Mouse (Mus musculus): Measurements from ENCODE around the gene Fam221b. TPM values are rescaled to one million over a fixed set of nuclear protein-coding genes. Genes with fewer than 3 reads are reported as not detected.

The Fam221b gene
- 2.8 and 3.0 TPM in 2 replicates for polyA plus RNA-seq (2014; fragmentation: Nextera tagmentation; extraction: Ambion mirVana)

GRCm38 (mm10) chr4:43668782-43669427 is at the start of gene Fam221b, which contains the start of gene Tmem8b:
Fam221b (minus strand) TSS chr4:43669145.
Tmem8b (plus strand) TSS chr4:43668971.
- DNase-seq (ENCODE audit: low spot score) (peak; percentile 94), ATAC-seq (replicated peaks; ENCODE audit: insufficient number of reproducible peaks, low FRiP score, low TSS enrichment, low read depth) (peak; percentile 92)
- H3K36me3 ChIP-seq (replicated peaks; ENCODE audit: control insufficient read depth, insufficient read depth, low read depth, low read length) = no peaks in the 10 kb centered on the region
- H3K27ac ChIP-seq (replicated peaks; ENCODE audit: low read depth, low read length) = no peak within 1 kb of the TSS; the same call in 1 of the 2 replicates
- H3K9ac ChIP-seq (replicated peaks; ENCODE audit: low read length) = peak within 1 kb of the TSS; percentile 89
- peak within 1 kb of the TSS; percentile 79 for H3K4me3 ChIP-seq (ENCODE audit: low read depth, low read length)
- H3K4me1 ChIP-seq (ENCODE audit: control insufficient read depth, insufficient read depth, low read length) = no peaks in the 10 kb centered on the region
- 2% methylated on average over 38 of the region's 41 CpGs for WGBS
- no peaks in the 10 kb centered on the region for H3K9me3 ChIP-seq (replicated peaks; ENCODE audit: control insufficient read depth, low read length)
- peak within 1 kb of the TSS; percentile 82 for H3K4me2 ChIP-seq (ENCODE audit: low read depth, low read length)
- peaks cover 6% of the 10 kb centered on the region for H3K27me3 ChIP-seq (ENCODE audit: control insufficient read depth, insufficient read depth, low read length)

DNA sequence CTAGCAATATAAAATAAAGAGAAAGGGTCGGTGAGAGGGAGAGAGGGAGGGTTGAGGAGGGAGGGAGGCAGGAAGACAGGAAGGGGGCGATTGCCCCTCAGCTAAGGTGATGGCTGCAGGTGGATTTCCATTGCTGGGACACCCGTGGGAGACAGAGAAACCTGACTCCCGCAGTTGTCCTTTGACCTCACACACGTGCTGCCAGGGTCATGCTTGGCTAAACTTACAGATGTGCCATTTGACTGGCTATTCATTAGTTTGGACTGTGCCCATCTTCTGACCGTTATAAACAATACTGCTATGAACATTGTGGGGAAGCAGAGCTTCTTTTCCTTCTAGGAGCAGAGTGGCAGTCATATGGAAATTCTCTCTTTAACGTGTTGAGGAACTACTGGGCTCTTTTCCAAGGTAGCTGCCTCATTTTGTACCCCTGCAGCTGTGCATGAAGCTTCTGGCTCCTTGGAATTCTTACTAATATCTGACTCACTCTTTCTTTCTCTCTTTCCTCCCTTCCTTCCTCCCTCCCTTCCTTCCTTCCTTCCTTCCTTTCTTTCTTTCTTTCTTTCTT is 44.8 kb upstream of the Fam221b start:
- DNase-seq (ENCODE audit: low spot score) (no peak), ATAC-seq (replicated peaks; ENCODE audit: insufficient number of reproducible peaks, low FRiP score, low TSS enrichment, low read depth) (no peak)
- no peaks in the 10 kb centered on the region for H3K36me3 ChIP-seq (replicated peaks; ENCODE audit: control insufficient read depth, insufficient read depth, low read depth, low read length)
- no peaks in the 10 kb centered on the region for H3K4me1 ChIP-seq (ENCODE audit: control insufficient read depth, insufficient read depth, low read length)
- no peaks in the 10 kb centered on the region for H3K27me3 ChIP-seq (ENCODE audit: control insufficient read depth, insufficient read depth, low read length)
- 28% methylated on average over 7 of the region's 7 CpGs for WGBS
- no peaks in the 10 kb centered on the region for H3K9me3 ChIP-seq (replicated peaks; ENCODE audit: control insufficient read depth, low read length)
- no peak overlapping the region for H3K4me2 ChIP-seq (ENCODE audit: low read depth, low read length)
- H3K4me3 ChIP-seq (ENCODE audit: low read depth, low read length) = no peak overlapping the region
- no peak overlapping the region for H3K27ac ChIP-seq (replicated peaks; ENCODE audit: low read depth, low read length)
- no peak overlapping the region for H3K9ac ChIP-seq (replicated peaks; ENCODE audit: low read length)

GRCm38 (mm10) chr4:43711821-43712220 is 42.9 kb upstream of the Fam221b start:
- no peak overlapping the region for H3K4me2 ChIP-seq (ENCODE audit: low read depth, low read length)
- H3K36me3 ChIP-seq (replicated peaks; ENCODE audit: control insufficient read depth, insufficient read depth, low read depth, low read length) = no peaks in the 10 kb centered on the region
- DNase-seq (ENCODE audit: low spot score) = peak; percentile 76
- H3K4me1 ChIP-seq (ENCODE audit: control insufficient read depth, insufficient read depth, low read length) = no peaks in the 10 kb centered on the region
- ATAC-seq (replicated peaks; ENCODE audit: insufficient number of reproducible peaks, low FRiP score, low TSS enrichment, low read depth) = no peak
- no peaks in the 10 kb centered on the region for H3K9me3 ChIP-seq (replicated peaks; ENCODE audit: control insufficient read depth, low read length)
- H3K27ac ChIP-seq (replicated peaks; ENCODE audit: low read depth, low read length) = no peak overlapping the region
- no peak overlapping the region for H3K4me3 ChIP-seq (ENCODE audit: low read depth, low read length)
- no peak overlapping the region for H3K9ac ChIP-seq (replicated peaks; ENCODE audit: low read length)
- H3K27me3 ChIP-seq (ENCODE audit: control insufficient read depth, insufficient read depth, low read length) = no peaks in the 10 kb centered on the region
- 2% methylated on average over 2 of the region's 2 CpGs for WGBS

DNA sequence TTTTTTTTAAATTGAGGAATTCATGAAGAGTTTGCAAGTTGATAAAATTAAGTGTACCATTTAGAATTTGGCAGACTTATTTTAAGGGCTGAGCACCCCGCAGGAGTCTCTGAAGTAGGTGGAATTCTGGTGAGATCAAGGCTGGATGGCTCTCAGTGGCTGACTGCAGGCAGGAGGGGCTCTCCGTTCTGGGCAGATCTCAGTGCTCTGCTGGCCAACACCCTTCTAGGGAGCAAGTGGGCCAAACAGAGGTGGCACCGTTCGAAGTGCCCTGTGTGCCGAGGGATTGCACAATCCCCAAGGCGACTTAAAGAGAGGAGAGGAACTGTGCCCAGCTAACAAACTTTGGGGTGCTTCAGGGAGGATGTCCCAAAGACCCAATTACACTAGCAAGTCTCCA is 40.9 kb upstream of the Fam221b start, which contains the start of gene Olfr71:
Gene Olfr71 (minus strand): TSS at position 387 of the 400 bp plus-strand sequence.
- Histone ChIP-seq H3K4me3 (ENCODE audit: low read depth, low read length) (no peak within 1 kb of the TSS), H3K27me3 (ENCODE audit: control insufficient read depth, insufficient read depth, low read length) (no peaks in the 10 kb centered on the region), H3K36me3 (replicated peaks; ENCODE audit: control insufficient read depth, insufficient read depth, low read depth, low read length) (no peaks in the 10 kb centered on the region), H3K4me2 (ENCODE audit: low read depth, low read length) (no peak within 1 kb of the TSS), H3K27ac (replicated peaks; ENCODE audit: low read depth, low read length) (no peak within 1 kb of the TSS), H3K9ac (replicated peaks; ENCODE audit: low read length) (no peak within 1 kb of the TSS), H3K4me1 (ENCODE audit: control insufficient read depth, insufficient read depth, low read length) (no peaks in the 10 kb centered on the region), H3K9me3 (replicated peaks; ENCODE audit: control insufficient read depth, low read length) (no peaks in the 10 kb centered on the region)
- ATAC-seq (replicated peaks; ENCODE audit: insufficient number of reproducible peaks, low FRiP score, low TSS enrichment, low read depth) = no peak
- 83% methylated on average over 6 of the region's 6 CpGs for WGBS
- DNase-seq (ENCODE audit: low spot score) = no peak

DNA sequence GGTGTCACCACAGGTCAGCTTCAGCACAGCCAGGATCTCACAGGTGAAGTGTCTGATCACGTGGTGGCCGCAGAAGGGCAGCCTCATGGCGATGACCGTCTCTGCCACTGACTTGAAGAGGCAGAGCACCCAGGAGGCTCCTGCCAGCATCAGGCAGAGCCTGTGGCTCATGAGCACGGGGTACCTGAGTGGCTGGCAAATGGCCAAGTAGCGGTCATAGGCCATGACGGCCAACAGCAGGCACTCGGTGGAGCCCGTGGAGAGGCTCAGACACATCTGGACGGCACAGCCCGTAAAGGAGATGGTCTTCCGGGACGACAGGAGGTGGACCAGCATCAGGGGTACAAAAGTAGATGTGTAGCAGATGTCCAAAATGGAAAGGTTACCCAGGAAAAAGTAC is 37.0 kb upstream of the Fam221b start:
- Histone ChIP-seq H3K4me2 (ENCODE audit: low read depth, low read length) (no peak overlapping the region), H3K36me3 (replicated peaks; ENCODE audit: control insufficient read depth, insufficient read depth, low read depth, low read length) (no peaks in the 10 kb centered on the region), H3K4me1 (ENCODE audit: control insufficient read depth, insufficient read depth, low read length) (no peaks in the 10 kb centered on the region), H3K9ac (replicated peaks; ENCODE audit: low read length) (no peak overlapping the region), H3K4me3 (ENCODE audit: low read depth, low read length) (no peak overlapping the region), H3K27ac (replicated peaks; ENCODE audit: low read depth, low read length) (no peak overlapping the region), H3K9me3 (replicated peaks; ENCODE audit: control insufficient read depth, low read length) (no peaks in the 10 kb centered on the region), H3K27me3 (ENCODE audit: control insufficient read depth, insufficient read depth, low read length) (no peaks in the 10 kb centered on the region)
- no peak for DNase-seq (ENCODE audit: low spot score)
- 86% methylated on average over 13 of the region's 13 CpGs for WGBS
- ATAC-seq (replicated peaks; ENCODE audit: insufficient number of reproducible peaks, low FRiP score, low TSS enrichment, low read depth) = no peak

GRCm38 (mm10) chr4:43703851-43704250 is 34.9 kb upstream of the Fam221b start:
- 86% methylated on average over 8 of the region's 8 CpGs for WGBS
- H3K27ac ChIP-seq (replicated peaks; ENCODE audit: low read depth, low read length) = no peak overlapping the region

GRCm38 (mm10) chr4:43703439-43703838 is 34.5 kb upstream of the Fam221b start:
- Histone ChIP-seq H3K27ac (replicated peaks; ENCODE audit: low read depth, low read length) (no peak overlapping the region), H3K9me3 (replicated peaks; ENCODE audit: control insufficient read depth, low read length) (no peaks in the 10 kb centered on the region), H3K4me3 (ENCODE audit: low read depth, low read length) (no peak overlapping the region), H3K27me3 (ENCODE audit: control insufficient read depth, insufficient read depth, low read length) (no peaks in the 10 kb centered on the region), H3K4me1 (ENCODE audit: control insufficient read depth, insufficient read depth, low read length) (no peaks in the 10 kb centered on the region), H3K36me3 (replicated peaks; ENCODE audit: control insufficient read depth, insufficient read depth, low read depth, low read length) (no peaks in the 10 kb centered on the region), H3K4me2 (ENCODE audit: low read depth, low read length) (no peak overlapping the region), H3K9ac (replicated peaks; ENCODE audit: low read length) (no peak overlapping the region)
- DNase-seq (ENCODE audit: low spot score) (no peak), ATAC-seq (replicated peaks; ENCODE audit: insufficient number of reproducible peaks, low FRiP score, low TSS enrichment, low read depth) (no peak)
- WGBS = 73% methylated on average over 6 of the region's 6 CpGs

More at GRCm38 (mm10) chr4:43703851-43704250, 34.9 kb upstream of the Fam221b start:
- no peak overlapping the region for H3K9ac ChIP-seq (replicated peaks; ENCODE audit: low read length)
- H3K4me2 ChIP-seq (ENCODE audit: low read depth, low read length) = no peak overlapping the region
- no peaks in the 10 kb centered on the region for H3K4me1 ChIP-seq (ENCODE audit: control insufficient read depth, insufficient read depth, low read length)
- H3K4me3 ChIP-seq (ENCODE audit: low read depth, low read length) = no peak overlapping the region
- DNase-seq (ENCODE audit: low spot score) = no peak
- no peaks in the 10 kb centered on the region for H3K27me3 ChIP-seq (ENCODE audit: control insufficient read depth, insufficient read depth, low read length)
- no peaks in the 10 kb centered on the region for H3K36me3 ChIP-seq (replicated peaks; ENCODE audit: control insufficient read depth, insufficient read depth, low read depth, low read length)
- no peaks in the 10 kb centered on the region for H3K9me3 ChIP-seq (replicated peaks; ENCODE audit: control insufficient read depth, low read length)
- ATAC-seq (replicated peaks; ENCODE audit: insufficient number of reproducible peaks, low FRiP score, low TSS enrichment, low read depth) = no peak

DNA sequence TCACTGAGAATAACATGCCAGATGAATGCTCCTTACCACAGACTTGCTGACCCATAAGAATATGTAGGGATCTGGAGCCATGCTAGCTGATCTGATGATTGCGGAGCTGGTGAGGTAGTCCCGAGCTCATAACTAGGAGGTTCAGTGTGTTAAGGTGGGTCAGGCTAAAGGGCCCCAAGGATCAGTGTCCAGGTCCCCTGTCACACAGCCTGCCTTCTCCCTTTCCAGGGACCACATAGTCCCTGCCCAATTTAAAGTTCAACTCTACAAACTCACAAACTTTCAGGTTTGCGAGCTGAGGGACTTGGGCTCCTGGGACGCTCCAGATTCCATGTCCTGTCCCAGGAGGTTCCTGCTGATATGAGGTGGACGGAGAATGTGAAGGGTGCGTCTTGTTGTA is 31.8 kb upstream of the Fam221b start, which contains the start of gene Olfr70:
Gene Olfr70 (minus strand): TSS at position 101 of the 400 bp plus-strand sequence.
- 84% methylated on average over 6 of the region's 6 CpGs for WGBS

More for the DNA sequence above, 31.8 kb upstream of the Fam221b start, which contains the start of gene Olfr70:
- Histone ChIP-seq H3K9ac (replicated peaks; ENCODE audit: low read length) (no peak within 1 kb of the TSS), H3K4me2 (ENCODE audit: low read depth, low read length) (no peak within 1 kb of the TSS), H3K27ac (replicated peaks; ENCODE audit: low read depth, low read length) (no peak within 1 kb of the TSS), H3K27me3 (ENCODE audit: control insufficient read depth, insufficient read depth, low read length) (no peaks in the 10 kb centered on the region), H3K4me1 (ENCODE audit: control insufficient read depth, insufficient read depth, low read length) (no peaks in the 10 kb centered on the region), H3K36me3 (replicated peaks; ENCODE audit: control insufficient read depth, insufficient read depth, low read depth, low read length) (no peaks in the 10 kb centered on the region), H3K9me3 (replicated peaks; ENCODE audit: control insufficient read depth, low read length) (no peaks in the 10 kb centered on the region), H3K4me3 (ENCODE audit: low read depth, low read length) (no peak within 1 kb of the TSS)
- ATAC-seq (replicated peaks; ENCODE audit: insufficient number of reproducible peaks, low FRiP score, low TSS enrichment, low read depth) (no peak), DNase-seq (ENCODE audit: low spot score) (no peak)
